Mouse (Mus musculus) urinary bladder, postnatal 36 days (tissue): ENCODE data around the gene Fggy.

ENCODE experiments used
- DNase-seq, 2 experiments: peaks; one replicate each; pipeline ENCODE4 v3.0.0; 2022; ENCODE audit warnings: low spot score in 2 of 2, mixed read lengths in 1 of 2

Fggy gene

GRCm38 (mm10) chr4:95729142-95729826 lies 172.0 kb downstream of the Fggy start:
- no peak for DNase-seq

GRCm38 (mm10) chr4:95731110-95731509 lies 173.8 kb downstream of the Fggy start:
- no peak for DNase-seq

GRCm38 (mm10) chr4:95733397-95734249 lies 176.3 kb downstream of the Fggy start:
- no peak for DNase-seq

GRCm38 (mm10) chr4:95735967-95736366 lies 178.7 kb downstream of the Fggy start:
- no peak for DNase-seq

GRCm38 (mm10) chr4:95736674-95737073 lies 179.4 kb downstream of the Fggy start:
- no peak for DNase-seq

GRCm38 (mm10) chr4:95738179-95738578 lies 180.9 kb downstream of the Fggy start:
- DNase-seq = peak in 1 of 2 experiments; percentile 14

- no peak for DNase-seq
Observed at GRCm38 (mm10) chr4:95738725-95739124, 181.4 kb downstream of the Fggy start.

- DNase-seq = no peak
Observed at GRCm38 (mm10) chr4:95741115-95741734, 183.9 kb downstream of the Fggy start.

GRCm38 (mm10) chr4:95742986-95743385 lies 185.7 kb downstream of the Fggy start:
- peak in 1 of 2 experiments; percentile 37 for DNase-seq

- no peak for DNase-seq
Observed at GRCm38 (mm10) chr4:95746954-95747353, 189.6 kb downstream of the Fggy start.

- DNase-seq = no peak
Observed at GRCm38 (mm10) chr4:95747415-95748202, 190.3 kb downstream of the Fggy start.

GRCm38 (mm10) chr4:95750186-95750585 lies 192.9 kb downstream of the Fggy start:
- no peak for DNase-seq

- DNase-seq = no peak
Observed at GRCm38 (mm10) chr4:95752538-95753188, 195.4 kb downstream of the Fggy start.

- DNase-seq = no peak
Observed at GRCm38 (mm10) chr4:95759027-95759731, 201.9 kb downstream of the Fggy start.

GRCm38 (mm10) chr4:95765359-95765758 lies 208.1 kb downstream of the Fggy start:
- no peak for DNase-seq

GRCm38 (mm10) chr4:95770469-95770868 lies 213.2 kb downstream of the Fggy start:
- DNase-seq = no peak

- no peak for DNase-seq
Observed at GRCm38 (mm10) chr4:95771542-95771941, 214.2 kb downstream of the Fggy start.

- no peak for DNase-seq
Observed at GRCm38 (mm10) chr4:95771945-95772344, 214.6 kb downstream of the Fggy start.

GRCm38 (mm10) chr4:95772663-95773062 lies 215.4 kb downstream of the Fggy start:
- DNase-seq = no peak

- DNase-seq = no peak
Observed at GRCm38 (mm10) chr4:95775574-95775973, 218.3 kb downstream of the Fggy start.

- no peak for DNase-seq
Observed at GRCm38 (mm10) chr4:95777839-95778238, 220.5 kb downstream of the Fggy start.
